Mouse (Mus musculus) liver, embryonic 15.5 days (tissue): ENCODE measurements at regions not wholly inside any gene's neighbourhood (a gene's known extent, or its start where the extent isn't known, plus 50 kb on each side); places are given as distances from the start of the nearest gene placed in this dataset.

Source experiments
- ATAC-seq: fragments of 200-750 bp; cut with Nextera tagmentation; 2 replicates; pipeline ENCODE4 v1.8.0; 2017; ENCODE audit warnings: moderate number of reproducible peaks, mild to moderate bottlenecking, moderate library complexity; ENCODE audit not compliant: insufficient read depth
- H3K27ac ChIP-seq: fragments of 300-500 bp; sonication (generic); replicated peaks from 2 replicates; pipeline ENCODE4 v1.5.1; 2015; ENCODE audit warnings: mild to moderate bottlenecking, inconsistent platforms
- H3K27me3 ChIP-seq: fragments of 300-500 bp; sonication (generic); 2 replicates; pipeline ENCODE4 v1.6.1; 2015; ENCODE audit warnings: mild to moderate bottlenecking, inconsistent platforms
- H3K36me3 ChIP-seq: fragments of 300-500 bp; sonication (generic); replicated peaks from 2 replicates; pipeline ENCODE4 v1.6.1; 2015; ENCODE audit warnings: moderate library complexity, mild to moderate bottlenecking, inconsistent platforms
- H3K4me1 ChIP-seq: fragments of 300-500 bp; sonication (generic); replicated peaks from 2 replicates; pipeline ENCODE4 v1.6.1; 2015; ENCODE audit warnings: inconsistent platforms
- H3K4me2 ChIP-seq: fragments of 300-500 bp; sonication (generic); 2 replicates; pipeline ENCODE4 v1.6.1; 2015; ENCODE audit warnings: moderate library complexity, mild to moderate bottlenecking, inconsistent platforms
- H3K4me3 ChIP-seq: fragments of 300-500 bp; sonication (generic); replicated peaks from 2 replicates; pipeline ENCODE4 v1.5.1; 2015; ENCODE audit warnings: mild to moderate bottlenecking, inconsistent platforms
- H3K9ac ChIP-seq: fragments of 300-500 bp; sonication (generic); 2 replicates; pipeline ENCODE4 v1.6.1; 2015; ENCODE audit warnings: moderate library complexity, mild to moderate bottlenecking, inconsistent platforms
- H3K9me3 ChIP-seq: fragments of 300-500 bp; sonication (generic); replicated peaks from 2 replicates; pipeline ENCODE4 v1.6.1; 2016; ENCODE audit warnings: inconsistent platforms
- WGBS: fragments of 180-500 bp; shearing (Covaris S2); methylation state at CpG from one replicate; pipeline ENCODE4 v1.1.7; 2015; ENCODE audit warnings: mixed read lengths; ENCODE audit not compliant: insufficient replicate concordance; 5-methylcytosine and 5-hydroxymethylcytosine counted together

GRCm38 (mm10) chr1:129219098-129219497 lies 54.0 kb upstream of the Thsd7b start:
- ATAC-seq, result no peak
- Histone ChIP-seq H3K4me3 (no peak overlapping the region), H3K27ac (no peak overlapping the region)

DNA sequence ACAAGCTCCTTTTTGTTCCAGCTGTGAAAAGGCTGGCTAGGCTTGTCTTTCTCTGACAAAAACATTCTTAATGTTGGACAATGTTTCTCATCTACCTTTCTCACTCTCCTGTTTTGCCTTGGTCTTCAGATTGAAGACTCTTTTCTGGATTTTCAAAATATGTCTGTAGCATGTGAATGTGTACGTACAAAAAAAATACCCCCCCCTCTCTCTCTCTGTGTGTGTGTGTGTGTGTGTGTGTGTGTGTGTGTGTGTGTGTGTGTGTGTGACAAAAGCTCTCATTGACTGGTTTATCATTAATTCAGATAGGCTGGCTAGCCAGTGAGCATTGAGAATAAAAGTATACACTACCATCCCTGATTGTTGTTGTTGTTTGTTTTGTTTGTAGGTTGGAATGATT lies 64.3 kb upstream of the Thsd7b start:
- H3K4me2 ChIP-seq, result no peak overlapping the region
- no peaks in the 10 kb centered on the region for H3K4me1 ChIP-seq
- H3K9me3 ChIP-seq, result no peaks in the 10 kb centered on the region
- no peak overlapping the region for H3K27ac ChIP-seq
- H3K9ac ChIP-seq, result no peak overlapping the region
- H3K36me3 ChIP-seq, result no peaks in the 10 kb centered on the region
- 80% methylated on average over 1 of the region's 1 CpGs for WGBS
- ATAC-seq, result no peak
- H3K27me3 ChIP-seq, result no peaks in the 10 kb centered on the region
- H3K4me3 ChIP-seq, result no peak overlapping the region

More at GRCm38 (mm10) chr1:129219098-129219497, 54.0 kb upstream of the Thsd7b start:
- H3K36me3 ChIP-seq, result no peaks in the 10 kb centered on the region
- H3K9me3 ChIP-seq, result no peaks in the 10 kb centered on the region
- H3K9ac ChIP-seq, result no peak overlapping the region
- H3K4me1 ChIP-seq, result no peaks in the 10 kb centered on the region
- WGBS, result 56% methylated on average over 2 of the region's 2 CpGs
- no peaks in the 10 kb centered on the region for H3K27me3 ChIP-seq
- H3K4me2 ChIP-seq, result no peak overlapping the region

GRCm38 (mm10) chr1:129208406-129208805 lies 64.7 kb upstream of the Thsd7b start:
- no peak overlapping the region for H3K4me3 ChIP-seq
- no peak overlapping the region for H3K4me2 ChIP-seq
- no peak overlapping the region for H3K27ac ChIP-seq
- H3K27me3 ChIP-seq, result no peaks in the 10 kb centered on the region
- no peak overlapping the region for H3K9ac ChIP-seq
- 31% methylated on average over 2 of the region's 2 CpGs for WGBS
- no peaks in the 10 kb centered on the region for H3K36me3 ChIP-seq
- no peak for ATAC-seq
- no peaks in the 10 kb centered on the region for H3K4me1 ChIP-seq
- no peaks in the 10 kb centered on the region for H3K9me3 ChIP-seq

- Histone ChIP-seq H3K27ac (no peak overlapping the region), H3K9me3 (no peaks in the 10 kb centered on the region), H3K4me2 (no peak overlapping the region), H3K4me3 (no peak overlapping the region), H3K36me3 (no peaks in the 10 kb centered on the region), H3K27me3 (no peaks in the 10 kb centered on the region), H3K4me1 (no peaks in the 10 kb centered on the region), H3K9ac (no peak overlapping the region)
- ATAC-seq, result no peak
- WGBS, result 64% methylated on average over 5 of the region's 5 CpGs
These were observed 65.4 kb upstream of the Thsd7b start for GRCm38 (mm10) chr1:129207674-129208073.

GRCm38 (mm10) chr1:129180174-129180759 lies 92.8 kb upstream of the Thsd7b start:
- Histone ChIP-seq H3K9ac (no peak overlapping the region), H3K4me2 (no peak overlapping the region), H3K4me3 (no peak overlapping the region), H3K36me3 (no peaks in the 10 kb centered on the region), H3K27me3 (no peaks in the 10 kb centered on the region), H3K9me3 (no peaks in the 10 kb centered on the region), H3K4me1 (no peaks in the 10 kb centered on the region), H3K27ac (no peak overlapping the region)
- 69% methylated on average over 3 of the region's 3 CpGs for WGBS
- no peak for ATAC-seq

DNA sequence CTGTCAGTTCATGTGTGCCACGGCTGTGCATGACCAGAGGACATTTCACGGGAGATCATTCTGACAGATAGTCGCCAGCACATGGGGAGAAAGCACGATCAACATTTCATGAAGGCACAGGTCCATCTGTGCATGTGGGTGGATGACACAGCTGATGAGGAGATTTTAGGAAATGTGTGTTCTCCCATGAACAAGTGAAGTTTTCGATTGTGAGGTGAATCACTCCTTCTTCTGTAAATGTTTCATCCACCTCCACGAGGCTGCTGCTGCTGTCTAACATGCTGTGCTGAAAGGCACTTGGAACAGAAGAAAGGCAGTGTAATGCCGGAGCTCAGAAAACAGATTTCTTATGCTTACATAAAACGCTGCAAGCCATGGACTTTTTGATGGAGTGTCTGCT lies 103.2 kb upstream of the Thsd7b start:
- H3K4me2 ChIP-seq, result no peak overlapping the region
- no peaks in the 10 kb centered on the region for H3K27me3 ChIP-seq
- H3K9ac ChIP-seq, result no peak overlapping the region
- ATAC-seq, result no peak
- H3K27ac ChIP-seq, result no peak overlapping the region
- no peaks in the 10 kb centered on the region for H3K36me3 ChIP-seq
- H3K4me3 ChIP-seq, result no peak overlapping the region
- WGBS, result 64% methylated on average over 8 of the region's 8 CpGs
- no peaks in the 10 kb centered on the region for H3K4me1 ChIP-seq
- H3K9me3 ChIP-seq, result no peaks in the 10 kb centered on the region

DNA sequence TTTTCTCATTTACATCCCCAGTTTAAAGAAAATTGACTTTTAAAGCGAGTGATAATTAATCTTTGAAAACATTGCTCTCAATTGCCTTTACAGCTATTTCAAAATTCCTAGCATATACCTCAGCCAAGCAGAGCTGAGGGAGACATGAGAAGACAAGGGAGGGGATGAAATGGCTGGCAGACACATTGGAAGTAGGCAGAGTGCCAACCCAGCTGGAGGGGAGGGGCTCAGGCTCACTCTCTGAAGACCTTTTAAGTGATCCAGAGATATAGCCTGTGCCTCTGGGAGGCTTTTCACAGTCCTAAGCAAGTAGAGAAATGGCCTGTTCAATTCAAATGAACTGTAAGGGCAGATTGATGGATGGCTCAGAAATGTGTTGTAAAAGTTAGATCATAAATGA lies 122.5 kb upstream of the Thsd7b start:
- H3K36me3 ChIP-seq, result no peaks in the 10 kb centered on the region
- H3K9ac ChIP-seq, result no peak overlapping the region
- H3K9me3 ChIP-seq, result no peaks in the 10 kb centered on the region
- 43% methylated on average over 1 of the region's 1 CpGs for WGBS
- no peak overlapping the region for H3K27ac ChIP-seq
- no peak overlapping the region for H3K4me2 ChIP-seq
- H3K4me1 ChIP-seq, result no peaks in the 10 kb centered on the region
- ATAC-seq, result no peak
- H3K4me3 ChIP-seq, result no peak overlapping the region
- H3K27me3 ChIP-seq, result no peaks in the 10 kb centered on the region

GRCm38 (mm10) chr1:129148733-129149388 lies 124.2 kb upstream of the Thsd7b start:
- Histone ChIP-seq H3K4me2 (no peak overlapping the region), H3K9ac (no peak overlapping the region), H3K36me3 (no peaks in the 10 kb centered on the region), H3K9me3 (no peaks in the 10 kb centered on the region), H3K27me3 (no peaks in the 10 kb centered on the region), H3K4me1 (no peaks in the 10 kb centered on the region), H3K27ac (no peak overlapping the region), H3K4me3 (no peak overlapping the region)
- no peak for ATAC-seq
- WGBS, result 50% methylated on average over 7 of the region's 7 CpGs

- H3K27me3 ChIP-seq, result no peaks in the 10 kb centered on the region
- H3K4me1 ChIP-seq, result no peaks in the 10 kb centered on the region
- no peaks in the 10 kb centered on the region for H3K9me3 ChIP-seq
- 66% methylated on average over 4 of the region's 4 CpGs for WGBS
- no peak overlapping the region for H3K4me2 ChIP-seq
- no peak overlapping the region for H3K9ac ChIP-seq
- no peak overlapping the region for H3K27ac ChIP-seq
- ATAC-seq, result no peak
- no peak overlapping the region for H3K4me3 ChIP-seq
- H3K36me3 ChIP-seq, result no peaks in the 10 kb centered on the region
These were observed 126.6 kb upstream of the Thsd7b start for GRCm38 (mm10) chr1:129146395-129147094.

DNA sequence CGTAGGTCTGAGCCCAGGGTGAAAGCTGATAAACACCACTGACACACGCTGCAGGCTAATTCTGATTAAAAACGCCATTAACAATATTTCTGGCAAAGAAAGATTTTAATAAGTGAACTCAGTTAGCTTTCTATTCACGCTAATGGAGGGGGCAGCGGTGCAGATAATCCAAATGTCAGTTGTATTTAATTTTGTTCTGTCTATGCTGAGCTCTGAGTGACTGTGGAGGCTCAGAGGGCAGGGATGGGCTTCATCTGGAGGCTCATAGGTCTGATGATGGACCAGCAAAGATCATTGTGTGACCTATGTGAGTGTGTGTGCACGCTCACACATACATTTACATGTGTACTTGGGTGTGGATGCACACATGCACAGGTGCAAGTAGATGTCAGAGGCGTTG lies 134.3 kb upstream of the Thsd7b start:
- H3K27ac ChIP-seq, result no peak overlapping the region
- H3K4me3 ChIP-seq, result no peak overlapping the region
- no peak for ATAC-seq
- no peaks in the 10 kb centered on the region for H3K36me3 ChIP-seq
- H3K4me2 ChIP-seq, result no peak overlapping the region
- no peaks in the 10 kb centered on the region for H3K4me1 ChIP-seq
- 52% methylated on average over 7 of the region's 7 CpGs for WGBS
- H3K27me3 ChIP-seq, result no peaks in the 10 kb centered on the region
- no peak overlapping the region for H3K9ac ChIP-seq
- no peaks in the 10 kb centered on the region for H3K9me3 ChIP-seq

DNA sequence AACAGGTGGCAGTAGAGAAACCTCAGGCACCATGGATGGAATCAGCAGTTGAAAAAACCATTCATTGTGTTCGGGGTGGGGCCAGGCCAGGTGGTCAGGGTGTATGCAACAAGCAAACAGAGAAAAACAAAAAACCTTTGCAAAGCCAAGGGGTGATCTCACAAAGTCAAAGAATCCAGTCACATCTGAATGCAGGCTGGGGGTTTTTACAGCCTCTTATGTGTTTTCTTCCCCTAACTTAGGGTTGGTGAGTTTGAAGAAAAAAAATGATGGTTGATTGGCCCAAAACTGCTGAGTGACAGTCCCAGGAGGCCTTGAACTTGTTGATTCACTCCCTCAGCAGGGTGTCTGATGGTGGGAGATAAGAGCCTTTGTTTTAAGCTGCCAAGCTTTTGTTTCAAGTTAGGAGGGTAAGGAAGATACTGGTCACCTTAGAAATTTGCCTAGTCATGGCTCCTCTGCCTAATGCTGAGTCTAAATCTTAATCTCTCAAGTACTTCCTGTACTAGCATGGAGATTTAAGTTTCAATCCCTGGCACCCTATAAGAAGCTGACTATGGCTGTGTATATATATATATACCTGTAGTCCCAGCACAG lies 166.0 kb upstream of the Thsd7b start:
- H3K4me3 ChIP-seq, result no peak overlapping the region
- H3K9me3 ChIP-seq, result no peaks in the 10 kb centered on the region
- 53% methylated on average over 1 of the region's 1 CpGs for WGBS
- no peaks in the 10 kb centered on the region for H3K4me1 ChIP-seq
- no peak overlapping the region for H3K9ac ChIP-seq
- no peaks in the 10 kb centered on the region for H3K27me3 ChIP-seq
- ATAC-seq, result no peak
- H3K4me2 ChIP-seq, result no peak overlapping the region
- H3K27ac ChIP-seq, result no peak overlapping the region
- H3K36me3 ChIP-seq, result no peaks in the 10 kb centered on the region
